Mouse (Mus musculus) retina, postnatal 1 day (tissue): ENCODE measurements around the gene Slfn9.
A peak's percentile ranks its signal among the peaks of the same experiment; 100 is the strongest.
"Not testable (repeated sequence)": the region's sequence is repeated elsewhere in the genome, so short reads cannot be mapped to it uniquely, and the experiment has no call there.

Experiments
- DNase-seq: peaks from one replicate; pipeline ENCODE4 v3.0.0-alpha.2; 2012

Gene Slfn9

DNA sequence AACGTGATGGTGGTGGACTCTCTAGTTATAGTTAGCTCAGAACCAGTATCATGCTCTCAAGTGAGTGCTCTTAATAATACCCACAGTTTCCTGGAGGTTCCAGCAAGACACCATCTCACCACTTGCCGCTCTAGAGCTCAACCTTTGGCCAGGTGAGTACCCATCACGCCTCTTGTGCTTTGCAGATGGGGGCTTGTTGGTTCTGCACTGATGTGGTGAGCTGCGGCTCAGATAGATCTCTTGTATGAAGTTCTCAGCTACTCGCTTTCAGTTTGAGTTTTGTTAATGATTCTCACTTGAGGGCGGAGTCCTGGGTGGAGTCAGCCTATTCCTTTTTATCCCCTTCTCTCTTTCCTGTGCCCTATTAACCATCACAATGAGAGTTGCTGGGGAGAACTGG is 37.0 kb downstream of the Slfn9 start:
- DNase-seq, result no peak

DNA sequence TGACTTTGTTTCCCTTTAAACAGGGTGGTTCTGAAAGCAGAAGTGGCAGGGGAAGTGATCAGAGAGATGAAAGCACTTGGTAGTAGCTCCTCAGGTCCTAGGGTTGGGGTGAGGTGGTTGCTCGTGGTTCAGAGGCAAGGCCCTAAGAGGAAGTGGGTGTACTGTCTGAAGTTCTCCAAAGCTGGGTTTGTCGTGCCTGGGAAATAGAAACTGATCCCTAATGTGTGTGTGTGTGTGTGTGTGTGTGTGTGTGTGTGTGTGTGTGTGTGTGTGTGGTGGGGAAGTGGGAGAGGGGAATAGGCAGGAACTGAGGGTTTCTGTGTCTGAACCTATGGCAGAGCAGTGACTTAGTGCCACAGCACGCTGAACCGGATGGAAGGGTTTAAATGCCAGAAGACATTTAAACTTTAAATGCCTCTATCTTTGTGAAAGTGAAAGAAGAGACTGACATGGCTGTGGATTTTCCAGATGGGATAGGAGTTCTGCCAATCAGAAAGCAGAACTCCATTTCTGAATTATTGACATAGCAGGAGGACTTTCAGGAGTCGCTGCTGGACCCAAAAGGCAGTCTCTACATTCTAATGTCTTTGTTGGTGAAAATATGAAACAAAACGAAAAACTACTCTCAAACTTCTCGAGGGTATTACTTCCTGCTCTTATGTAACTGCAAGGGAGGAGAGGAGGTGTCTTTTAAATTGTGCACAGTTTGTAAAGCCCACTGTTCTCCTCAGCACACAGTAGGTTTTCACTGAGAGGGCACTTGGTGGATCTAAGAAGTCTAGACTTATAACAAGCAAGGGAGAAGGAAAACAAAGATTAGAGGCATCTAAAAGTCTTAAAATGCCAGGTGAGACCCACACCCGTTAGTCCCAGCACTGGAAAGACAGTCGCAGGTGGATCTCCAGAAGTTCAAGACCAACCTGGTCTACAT is 38.8 kb downstream of the Slfn9 start:
- DNase-seq, result no peak

DNA sequence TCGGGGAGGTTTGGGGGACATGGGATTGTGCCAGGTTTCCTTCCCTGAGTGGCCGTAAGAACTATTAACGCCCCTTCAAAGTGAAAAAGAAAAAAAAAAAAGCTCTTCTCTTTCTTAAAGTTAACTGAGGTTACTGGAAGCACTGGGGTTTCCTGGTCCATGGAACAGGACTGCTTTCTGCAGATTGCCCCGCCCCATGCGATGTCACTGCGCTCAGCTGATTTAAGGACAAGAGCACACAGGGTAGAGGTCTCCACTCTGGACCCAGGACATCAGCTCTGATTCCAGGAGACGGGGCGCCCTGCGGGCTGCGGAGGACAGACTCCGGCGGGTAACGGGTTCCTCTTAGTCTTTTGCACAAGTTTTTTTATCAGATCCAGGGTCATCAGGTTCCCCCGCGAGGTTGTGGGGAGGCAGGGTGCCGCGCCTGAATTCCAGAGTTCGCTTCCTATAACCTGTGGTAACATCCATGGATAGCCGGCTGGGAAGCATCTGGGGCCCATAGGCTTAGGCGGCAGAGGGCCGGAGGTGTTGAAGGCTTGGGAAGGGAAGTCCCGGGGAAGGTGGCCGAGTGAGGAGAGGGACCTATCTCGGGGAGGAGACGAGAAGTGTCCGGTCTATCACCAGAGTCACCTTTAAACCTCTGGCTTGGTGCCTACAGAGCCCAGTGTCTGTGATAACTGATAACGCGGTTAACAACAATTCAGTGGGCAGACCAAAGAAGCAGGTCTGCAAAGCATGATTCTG is 39.6 kb downstream of the Slfn9 start:
- DNase-seq, result no peak

GRCm38 (mm10) chr11:82950736-82951481 is 40.7 kb downstream of the Slfn9 start, which contains the start of gene Slfn5:
Gene Slfn5 (plus strand): TSS chr11:82951349.
- no peak for DNase-seq

DNA sequence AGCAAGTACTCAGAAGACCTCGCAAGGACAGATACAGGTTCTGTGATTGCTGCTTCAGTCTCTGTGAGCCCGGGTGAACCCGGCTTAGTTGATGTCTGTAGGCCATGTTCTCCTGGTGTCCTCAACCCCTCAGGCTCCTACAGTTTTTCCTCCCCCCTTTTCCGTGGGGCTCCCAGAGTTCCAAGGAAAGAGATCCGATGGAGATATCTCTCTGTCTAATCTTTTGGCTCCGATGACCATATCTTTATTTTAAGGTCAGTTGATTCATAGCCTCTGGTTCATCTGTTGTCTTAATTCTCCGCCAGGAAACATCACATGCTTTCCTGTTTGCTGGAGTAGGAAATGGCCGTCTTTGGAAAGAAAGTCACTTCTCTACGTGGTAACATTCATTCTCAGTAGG is 42.6 kb downstream of the Slfn9 start:
- DNase-seq, result no peak

GRCm38 (mm10) chr11:82947457-82947856 is 44.2 kb downstream of the Slfn9 start:
- no peak for DNase-seq

DNA sequence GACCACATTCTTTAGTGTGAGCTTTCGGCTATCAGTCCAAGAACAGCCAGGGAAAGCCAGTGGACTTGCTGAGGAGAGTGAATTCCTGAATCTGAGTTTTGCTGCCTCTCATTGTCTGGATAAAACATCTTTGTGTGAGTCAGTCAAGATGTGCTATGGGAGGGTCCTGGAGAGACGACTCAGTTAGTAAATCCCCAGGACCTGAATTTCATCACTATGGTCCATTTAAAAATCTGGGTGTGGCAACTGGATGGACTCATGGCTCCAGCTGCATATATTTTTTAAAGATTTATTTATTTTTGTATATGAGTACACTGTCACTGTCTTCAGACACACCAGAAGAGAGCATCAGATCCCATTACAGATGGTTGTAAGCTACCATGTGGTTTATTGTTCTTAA is 46.0 kb downstream of the Slfn9 start:
- no peak for DNase-seq

GRCm38 (mm10) chr11:82943336-82943735 is 48.3 kb downstream of the Slfn9 start:
- peak; percentile 39 for DNase-seq

GRCm38 (mm10) chr11:82933186-82933585 is 58.4 kb downstream of the Slfn9 start:
- DNase-seq, result no peak

DNA sequence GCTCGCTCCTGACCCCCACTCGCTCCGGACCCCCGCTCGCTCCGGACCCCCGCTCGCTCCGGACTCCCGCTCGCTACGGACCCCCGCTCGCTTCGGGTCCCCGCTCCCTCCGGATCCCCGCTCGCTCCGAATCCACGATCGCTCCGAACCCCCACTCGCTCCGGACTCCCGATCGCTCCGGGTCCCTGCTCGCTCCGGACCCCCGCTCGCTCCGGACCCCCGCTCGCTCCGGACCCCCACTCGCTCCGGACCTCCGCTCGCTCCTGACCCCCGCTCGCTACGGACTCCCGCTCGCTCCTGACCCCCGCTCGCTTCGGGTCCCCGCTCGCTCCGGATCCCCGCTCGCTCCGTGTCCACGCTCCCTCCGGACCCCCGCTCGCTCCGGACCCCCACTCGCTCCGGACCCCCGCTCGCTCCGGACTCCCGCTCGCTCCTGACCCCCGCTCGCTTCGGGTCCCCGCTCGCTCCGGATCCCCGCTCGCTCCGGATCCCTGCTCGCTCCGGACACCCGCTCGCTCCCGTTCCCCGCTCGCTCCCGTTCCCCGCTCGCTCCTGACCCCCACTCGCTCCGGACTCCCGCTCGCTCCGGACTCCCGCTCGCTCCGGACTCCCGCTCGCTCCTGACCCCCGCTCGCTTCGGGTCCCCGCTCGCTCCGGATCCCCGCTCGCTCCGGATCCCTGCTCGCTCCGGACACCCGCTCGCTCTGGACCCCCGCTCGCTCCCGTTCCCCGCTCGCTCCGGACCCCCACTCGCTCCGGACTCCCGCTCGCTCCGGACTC is 59.8 kb downstream of the Slfn9 start:
- DNase-seq, result not testable (repeated sequence)

GRCm38 (mm10) chr11:82931161-82931560 is 60.5 kb downstream of the Slfn9 start:
- peak; percentile 34 for DNase-seq

GRCm38 (mm10) chr11:82930391-82930955 is 61.2 kb downstream of the Slfn9 start:
- DNase-seq, result peak; percentile 51

DNA sequence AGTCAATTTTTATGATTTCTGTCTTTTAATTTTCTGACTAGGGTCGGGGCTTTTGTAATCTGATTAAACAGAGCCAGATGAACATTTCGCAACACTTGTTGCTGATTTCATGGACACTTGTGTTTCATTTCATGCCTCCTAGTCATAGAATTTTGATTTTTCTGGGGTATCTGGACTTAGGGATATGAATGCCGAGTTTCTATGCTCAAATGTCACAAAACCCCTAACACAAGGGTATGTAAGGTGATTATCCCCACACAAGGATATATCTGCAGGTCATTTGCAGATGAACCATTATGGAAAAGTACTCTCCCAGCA is 62.0 kb downstream of the Slfn9 start:
- DNase-seq, result no peak

DNA sequence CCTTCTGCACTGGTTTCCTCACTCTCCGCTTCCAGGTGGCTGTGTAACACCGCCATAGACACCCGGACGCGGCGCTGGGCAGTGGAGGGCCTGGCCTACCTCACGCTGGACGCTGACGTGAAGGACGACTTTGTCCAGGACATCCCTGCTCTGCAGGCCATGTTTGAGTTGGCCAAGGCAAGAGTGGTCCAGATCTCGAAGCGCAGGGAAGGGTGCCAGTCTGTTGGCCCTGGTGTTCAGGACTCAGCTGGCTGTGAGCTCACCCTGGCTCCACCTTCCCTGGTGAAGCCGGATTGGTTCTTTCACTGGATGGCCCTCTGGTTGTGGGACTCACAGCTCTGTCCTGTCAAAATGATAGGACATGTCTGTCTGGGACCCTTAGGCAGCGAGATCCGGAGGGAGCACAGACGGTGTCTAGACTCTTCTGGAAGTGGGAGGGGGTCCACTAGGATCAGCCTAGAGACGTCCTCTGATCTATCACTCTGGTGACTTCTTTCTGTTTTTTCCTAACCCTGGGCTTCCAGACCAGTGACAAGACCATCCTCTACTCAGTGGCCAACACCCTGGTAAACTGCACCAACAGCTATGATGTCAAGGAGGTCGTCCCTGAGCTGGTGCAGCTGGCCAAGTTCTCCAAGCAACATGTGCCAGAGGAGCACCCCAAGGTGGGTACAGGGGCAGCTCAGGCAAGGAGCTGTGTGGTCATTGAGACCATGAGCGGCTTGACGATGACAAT is 62.6 kb downstream of the Slfn9 start:
- DNase-seq, result peak; percentile 39
